Mouse (Mus musculus): ENCODE data around the gene Dock6. TPM values are rescaled to one million over a fixed set of nuclear protein-coding genes. Genes with fewer than 3 reads are reported as not detected.
"Not testable (repeated sequence)": the region's sequence is repeated elsewhere in the genome, so short reads cannot be mapped to it uniquely, and the experiment has no call there.

Gene Dock6
- polyA plus RNA-seq, 1 experiment from 2014 or later: 10.4 TPM

GRCm38 (mm10) chr9:21860349-21860748 is 7.9 kb upstream of the Dock6 start:
- 80% methylated on average over 6 of the region's 6 CpGs for WGBS
- H3K9ac ChIP-seq (replicated peaks); H3K4me2 ChIP-seq (replicated peaks); H3K27ac ChIP-seq (replicated peaks); ATAC-seq (replicated peaks); H3K4me3 ChIP-seq; H3K27me3 ChIP-seq; H3K4me1 ChIP-seq; H3K9me3 ChIP-seq; H3K36me3 ChIP-seq: not testable (repeated sequence)

DNA sequence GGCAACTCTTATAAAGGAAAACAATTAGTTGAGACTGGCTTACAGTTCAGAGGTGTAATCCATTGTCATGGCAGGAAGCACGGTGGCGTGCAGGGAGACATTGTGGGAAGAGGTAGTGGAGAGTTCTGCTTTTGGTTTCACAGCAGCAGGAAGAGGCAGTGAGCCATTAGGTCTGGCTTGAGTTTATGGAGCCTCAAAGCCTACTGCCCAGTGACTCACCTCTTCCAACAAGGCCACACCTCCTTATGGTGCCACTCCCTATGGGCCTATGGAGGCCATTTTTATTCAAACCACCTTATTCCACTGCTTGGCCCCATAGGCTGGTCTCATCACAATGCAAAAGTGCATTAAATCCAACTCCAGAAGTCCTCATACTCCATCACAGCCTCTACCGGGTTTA is 7.2 kb upstream of the Dock6 start:
- ATAC-seq (replicated peaks): no peak
- H3K4me3 ChIP-seq: no peak overlapping the region
- H3K9ac ChIP-seq (replicated peaks): no peak overlapping the region
- H3K27ac ChIP-seq (replicated peaks): no peak overlapping the region
- H3K4me2 ChIP-seq (replicated peaks): no peak overlapping the region
- no peaks in the 10 kb centered on the region for H3K4me1 ChIP-seq
- 87% methylated on average over 3 of the region's 3 CpGs for WGBS
- H3K9me3 ChIP-seq: no peaks in the 10 kb centered on the region
- H3K27me3 ChIP-seq: no peaks in the 10 kb centered on the region
- no peaks in the 10 kb centered on the region for H3K36me3 ChIP-seq

DNA sequence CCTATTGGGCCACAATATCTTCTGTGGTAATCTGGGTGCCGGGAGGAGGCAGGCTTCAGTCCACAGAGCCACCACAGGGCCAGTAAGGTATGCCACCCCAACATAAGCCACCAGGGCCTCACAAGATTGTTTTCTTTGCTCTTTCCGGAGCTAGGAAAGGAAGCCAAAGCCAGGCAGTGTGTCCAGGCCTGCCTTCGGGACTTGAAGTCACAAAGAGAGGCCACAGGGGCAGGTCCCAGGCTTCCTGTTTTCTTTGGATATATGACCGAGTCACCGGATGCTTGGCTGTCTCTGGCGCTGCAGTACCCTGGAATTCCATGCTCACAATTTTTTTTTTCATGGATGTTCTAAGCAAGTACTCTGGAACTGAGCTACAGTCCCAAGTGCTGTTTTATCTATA is 5.6 kb upstream of the Dock6 start:
- Histone ChIP-seq H3K4me1 (no peaks in the 10 kb centered on the region), H3K27me3 (no peaks in the 10 kb centered on the region), H3K9me3 (no peaks in the 10 kb centered on the region), H3K36me3 (no peaks in the 10 kb centered on the region), H3K4me3 (no peak overlapping the region), H3K27ac (replicated peaks) (no peak overlapping the region), H3K9ac (replicated peaks) (no peak overlapping the region), H3K4me2 (replicated peaks) (no peak overlapping the region)
- 78% methylated on average over 6 of the region's 6 CpGs for WGBS
- no peak for ATAC-seq (replicated peaks)

- no peaks in the 10 kb centered on the region for H3K27me3 ChIP-seq
- no peaks in the 10 kb centered on the region for H3K9me3 ChIP-seq
- H3K4me1 ChIP-seq: peaks cover 6% of the 10 kb centered on the region
- no peak for ATAC-seq (replicated peaks)
- H3K27ac ChIP-seq (replicated peaks): no peak overlapping the region
- 84% methylated on average over 2 of the region's 2 CpGs for WGBS
- no peak overlapping the region for H3K4me3 ChIP-seq
- no peaks in the 10 kb centered on the region for H3K36me3 ChIP-seq
- H3K9ac ChIP-seq (replicated peaks): no peak overlapping the region
- H3K4me2 ChIP-seq (replicated peaks): no peak overlapping the region
Observed at GRCm38 (mm10) chr9:21857501-21857900, 5.1 kb upstream of the Dock6 start.

GRCm38 (mm10) chr9:21854894-21855293 is 2.5 kb upstream of the Dock6 start:
- Histone ChIP-seq H3K4me2 (replicated peaks) (no peak overlapping the region), H3K9ac (replicated peaks) (no peak overlapping the region), H3K27me3 (no peaks in the 10 kb centered on the region), H3K9me3 (no peaks in the 10 kb centered on the region), H3K36me3 (no peaks in the 10 kb centered on the region), H3K27ac (replicated peaks) (no peak overlapping the region), H3K4me1 (peaks cover 8% of the 10 kb centered on the region), H3K4me3 (no peak overlapping the region)
- ATAC-seq (replicated peaks): no peak
- WGBS: 85% methylated on average over 6 of the region's 6 CpGs

- no peak overlapping the region for H3K9ac ChIP-seq (replicated peaks)
- no peaks in the 10 kb centered on the region for H3K36me3 ChIP-seq
- no peak overlapping the region for H3K4me2 ChIP-seq (replicated peaks)
- H3K9me3 ChIP-seq: no peaks in the 10 kb centered on the region
- no peak overlapping the region for H3K27ac ChIP-seq (replicated peaks)
- H3K4me1 ChIP-seq: peaks cover 8% of the 10 kb centered on the region
- H3K4me3 ChIP-seq: no peak overlapping the region
- no peaks in the 10 kb centered on the region for H3K27me3 ChIP-seq
- 82% methylated on average over 5 of the region's 5 CpGs for WGBS
- no peak for ATAC-seq (replicated peaks)
Observed at GRCm38 (mm10) chr9:21853961-21854360, 1.5 kb upstream of the Dock6 start.

DNA sequence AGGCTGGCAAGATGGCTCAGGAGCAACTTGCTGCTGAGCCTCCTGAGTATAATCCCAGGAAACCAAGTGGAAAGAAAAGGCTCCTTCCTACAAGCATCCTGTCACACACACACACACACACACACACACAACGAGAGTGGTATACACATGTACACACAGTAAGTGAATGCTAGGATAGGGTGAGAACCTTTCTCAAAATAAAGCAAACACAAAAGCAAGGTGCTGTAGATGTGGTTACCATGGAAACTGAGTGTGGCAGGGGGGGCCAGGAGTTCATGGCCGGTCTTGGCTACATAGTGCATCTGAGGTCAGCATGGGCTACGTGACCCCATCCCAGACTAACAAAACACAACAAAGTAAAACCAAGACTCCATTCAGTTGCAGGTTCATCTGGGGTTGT is 1.4 kb downstream of the Dock6 start:
- Histone ChIP-seq H3K36me3 (no peaks in the 10 kb centered on the region), H3K27ac (replicated peaks) (0 out of 2 replicates have a peak overlapping the region, but pooled peaks have one; percentile 8), H3K9me3 (no peaks in the 10 kb centered on the region), H3K9ac (replicated peaks) (no peak overlapping the region), H3K4me2 (replicated peaks) (no peak overlapping the region), H3K4me1 (peaks cover 13% of the 10 kb centered on the region), H3K27me3 (no peaks in the 10 kb centered on the region), H3K4me3 (no peak overlapping the region)
- WGBS: 76% methylated on average over 3 of the region's 3 CpGs
- ATAC-seq (replicated peaks): no peak

GRCm38 (mm10) chr9:21849691-21850677 is 2.5 kb downstream of the Dock6 start:
- Histone ChIP-seq H3K9me3 (no peaks in the 10 kb centered on the region), H3K9ac (replicated peaks) (no peak overlapping the region), H3K27ac (replicated peaks) (0 out of 2 replicates have a peak overlapping the region, but pooled peaks have one; percentile 8), H3K4me2 (replicated peaks) (no peak overlapping the region), H3K4me3 (no peak overlapping the region), H3K36me3 (no peaks in the 10 kb centered on the region), H3K27me3 (no peaks in the 10 kb centered on the region), H3K4me1 (peaks cover 13% of the 10 kb centered on the region)
- ATAC-seq (replicated peaks): no peak
- WGBS: 82% methylated on average over 7 of the region's 7 CpGs

DNA sequence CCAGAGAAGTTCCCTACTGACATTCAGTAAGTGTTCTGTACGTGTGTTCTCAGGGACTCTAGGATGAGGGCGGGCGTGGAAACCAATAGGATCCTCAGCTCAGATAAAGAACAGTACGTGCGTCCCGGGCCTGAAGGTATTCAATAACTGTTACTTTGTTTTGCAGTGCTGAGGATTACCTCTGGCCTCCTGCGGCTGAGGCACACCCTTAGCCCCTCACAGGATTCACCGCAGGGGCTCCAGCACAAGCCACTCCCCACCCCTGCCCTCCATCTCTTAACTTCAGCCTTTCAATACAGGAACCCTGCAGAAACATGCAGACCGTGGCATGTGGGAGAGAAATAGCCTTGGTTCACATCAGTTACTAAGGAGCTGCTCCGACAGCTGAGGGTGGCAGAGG is 4.5 kb downstream of the Dock6 start:
- H3K4me3 ChIP-seq: no peak overlapping the region
- ATAC-seq (replicated peaks): no peak
- no peak overlapping the region for H3K9ac ChIP-seq (replicated peaks)
- 19% methylated on average over 10 of the region's 10 CpGs for WGBS
- peak overlapping the region; percentile 34 for H3K27ac ChIP-seq (replicated peaks)
- no peaks in the 10 kb centered on the region for H3K36me3 ChIP-seq
- H3K4me1 ChIP-seq: peaks cover 11% of the 10 kb centered on the region
- H3K27me3 ChIP-seq: no peaks in the 10 kb centered on the region
- H3K9me3 ChIP-seq: no peaks in the 10 kb centered on the region
- no peak overlapping the region for H3K4me2 ChIP-seq (replicated peaks)

DNA sequence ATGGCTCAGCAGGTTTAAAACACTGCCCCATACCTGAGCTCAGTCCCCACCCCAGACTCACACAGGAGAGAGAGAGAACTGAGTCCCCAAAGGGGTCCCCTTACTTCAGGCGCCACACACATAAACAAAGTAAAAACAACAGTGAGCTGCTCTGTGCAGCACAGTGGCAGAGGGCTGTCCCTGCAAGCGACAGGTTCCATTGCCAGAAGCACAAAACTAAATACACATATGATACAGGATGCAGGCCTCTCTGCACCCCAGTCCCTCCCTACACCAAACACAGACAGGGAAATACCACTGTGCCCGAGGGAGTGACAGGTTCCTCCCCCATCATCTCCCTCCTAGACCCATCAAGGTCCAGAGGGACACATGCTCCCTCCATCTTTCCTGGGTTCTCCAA is 5.0 kb downstream of the Dock6 start:
- H3K4me3 ChIP-seq: no peak overlapping the region
- no peaks in the 10 kb centered on the region for H3K27me3 ChIP-seq
- 28% methylated on average over 3 of the region's 3 CpGs for WGBS
- H3K4me1 ChIP-seq: peaks cover 6% of the 10 kb centered on the region
- no peak for ATAC-seq (replicated peaks)
- no peaks in the 10 kb centered on the region for H3K36me3 ChIP-seq
- no peak overlapping the region for H3K9ac ChIP-seq (replicated peaks)
- H3K4me2 ChIP-seq (replicated peaks): no peak overlapping the region
- H3K27ac ChIP-seq (replicated peaks): peak overlapping the region; percentile 34
- H3K9me3 ChIP-seq: no peaks in the 10 kb centered on the region

GRCm38 (mm10) chr9:21846755-21847341 is 5.6 kb downstream of the Dock6 start:
- peaks cover 5% of the 10 kb centered on the region for H3K4me1 ChIP-seq
- H3K4me3 ChIP-seq: no peak overlapping the region
- peak overlapping the region; percentile 34; the same call in 1 of the 2 replicates for H3K27ac ChIP-seq (replicated peaks)
- H3K4me2 ChIP-seq (replicated peaks): no peak overlapping the region
- H3K27me3 ChIP-seq: no peaks in the 10 kb centered on the region
- no peak for ATAC-seq (replicated peaks)
- WGBS: 34% methylated on average over 11 of the region's 11 CpGs
- H3K9ac ChIP-seq (replicated peaks): no peak overlapping the region
- no peaks in the 10 kb centered on the region for H3K9me3 ChIP-seq
- H3K36me3 ChIP-seq: no peaks in the 10 kb centered on the region

- WGBS: 67% methylated on average over 14 of the region's 14 CpGs
- no peaks in the 10 kb centered on the region for H3K27me3 ChIP-seq
- H3K36me3 ChIP-seq: no peaks in the 10 kb centered on the region
- no peaks in the 10 kb centered on the region for H3K9me3 ChIP-seq
- H3K4me2 ChIP-seq (replicated peaks): no peak overlapping the region
- peaks cover 5% of the 10 kb centered on the region for H3K4me1 ChIP-seq
- H3K27ac ChIP-seq (replicated peaks): no peak overlapping the region
- H3K9ac ChIP-seq (replicated peaks): no peak overlapping the region
- H3K4me3 ChIP-seq: no peak overlapping the region
- ATAC-seq (replicated peaks): no peak
Observed at GRCm38 (mm10) chr9:21845381-21846080, 6.9 kb downstream of the Dock6 start.

All from forebrain, embryonic 15.5 days (tissue).